Mouse (Mus musculus): Measurements from ENCODE around the gene Nop2. TPM values are rescaled to one million over a fixed set of nuclear protein-coding genes. Genes with fewer than 3 reads are reported as not detected.
A peak's percentile ranks its signal among the peaks of the same experiment; 100 is the strongest.

The Nop2 gene
- polyA plus RNA-seq, 1 experiment from 2014 or later = 17.7 TPM

DNA sequence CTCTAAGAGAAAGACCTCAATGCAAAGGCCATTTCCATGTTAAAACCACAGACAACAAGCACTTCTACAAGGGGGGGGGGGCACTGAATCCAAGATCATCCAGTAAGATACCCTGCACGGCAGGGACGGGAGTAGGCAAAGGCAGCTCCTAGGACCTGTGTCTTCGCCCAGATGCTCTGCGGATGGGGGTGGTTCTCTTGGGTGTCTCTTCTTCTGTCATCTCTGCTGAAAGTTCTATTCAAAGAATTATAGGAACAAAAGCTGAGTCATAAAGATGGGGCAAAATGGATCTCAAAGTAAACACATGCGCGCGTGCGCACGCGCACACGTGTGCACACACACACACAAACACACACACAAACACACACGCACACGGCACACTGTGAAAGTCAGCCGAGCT lies 36.4 kb downstream of the Nop2 start:
- 87% methylated on average over 14 of the region's 14 CpGs for WGBS
- H3K36me3 ChIP-seq (ENCODE audit: insufficient read depth, low read length) = no peaks in the 10 kb centered on the region; the same call in 1 of the 2 replicates
- no peak for ATAC-seq

DNA sequence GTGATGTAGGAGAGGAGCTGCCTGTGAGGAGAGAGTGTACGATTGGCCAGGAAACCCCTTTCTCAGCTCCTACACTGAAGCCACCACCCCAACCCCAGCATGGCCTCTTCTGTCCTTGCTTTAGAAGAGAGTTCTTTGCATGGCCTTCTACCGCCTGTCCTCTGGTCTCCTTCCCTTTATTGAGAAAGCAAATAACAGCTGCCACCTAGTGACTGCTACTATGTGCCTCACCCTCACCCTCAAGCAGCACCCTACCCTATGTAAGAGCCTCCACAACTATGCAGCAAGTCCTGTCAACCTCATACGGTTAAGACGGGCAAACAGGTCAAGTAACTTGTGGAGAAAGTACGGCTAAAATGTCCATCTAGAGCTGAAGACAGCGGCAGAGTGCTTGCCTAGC lies 38.5 kb downstream of the Nop2 start:
- Histone ChIP-seq H3K4me1 (ENCODE audit: insufficient read depth, low read depth, low read length) (no peaks in the 10 kb centered on the region), H3K4me3 (ENCODE audit: low read depth, low read length) (no peak overlapping the region), H3K4me2 (replicated peaks; ENCODE audit: low read depth, low read length) (no peak overlapping the region), H3K27ac (ENCODE audit: low read length) (peak overlapping the region; percentile 43; the same call in 1 of the 2 replicates), H3K9ac (replicated peaks; ENCODE audit: low read depth) (no peak overlapping the region), H3K36me3 (ENCODE audit: insufficient read depth, low read length) (no peaks in the 10 kb centered on the region; the same call in 1 of the 2 replicates), H3K9me3 (ENCODE audit: low read length) (no peaks in the 10 kb centered on the region), H3K27me3 (replicated peaks; ENCODE audit: insufficient read depth, low read length) (no peaks in the 10 kb centered on the region)
- peak; percentile 12 for ATAC-seq
- TF ChIP-seq EP300 (IDR thresholded peaks at IDR 0.05) = 0 out of 2 replicates have a peak, but pooled peaks have one; percentile 8
- peak; percentile 60 for TF ChIP-seq CTCF (IDR thresholded peaks at IDR 0.05)
- 61% methylated on average over 6 of the region's 6 CpGs for whole genome bisulfite sequencing
- peak; percentile 79 for DNase-seq (ENCODE audit: low spot score)

More for the DNA sequence above, 36.4 kb downstream of the Nop2 start:
- no peak for DNase-seq (ENCODE audit: low spot score)
- no peaks in the 10 kb centered on the region for H3K9me3 ChIP-seq (ENCODE audit: low read length)
- H3K27ac ChIP-seq (ENCODE audit: low read length) = no peak overlapping the region
- peaks cover 7% of the 10 kb centered on the region; the same call in 1 of the 2 replicates for H3K4me1 ChIP-seq (ENCODE audit: insufficient read depth, low read depth, low read length)
- TF ChIP-seq EP300 (IDR thresholded peaks at IDR 0.05) (no peak), CTCF (IDR thresholded peaks at IDR 0.05) (no peak)
- no peak overlapping the region for H3K9ac ChIP-seq (replicated peaks; ENCODE audit: low read depth)
- H3K4me2 ChIP-seq (replicated peaks; ENCODE audit: low read depth, low read length) = no peak overlapping the region
- no peak overlapping the region for H3K4me3 ChIP-seq (ENCODE audit: low read depth, low read length)
- H3K27me3 ChIP-seq (replicated peaks; ENCODE audit: insufficient read depth, low read length) = no peaks in the 10 kb centered on the region

DNA sequence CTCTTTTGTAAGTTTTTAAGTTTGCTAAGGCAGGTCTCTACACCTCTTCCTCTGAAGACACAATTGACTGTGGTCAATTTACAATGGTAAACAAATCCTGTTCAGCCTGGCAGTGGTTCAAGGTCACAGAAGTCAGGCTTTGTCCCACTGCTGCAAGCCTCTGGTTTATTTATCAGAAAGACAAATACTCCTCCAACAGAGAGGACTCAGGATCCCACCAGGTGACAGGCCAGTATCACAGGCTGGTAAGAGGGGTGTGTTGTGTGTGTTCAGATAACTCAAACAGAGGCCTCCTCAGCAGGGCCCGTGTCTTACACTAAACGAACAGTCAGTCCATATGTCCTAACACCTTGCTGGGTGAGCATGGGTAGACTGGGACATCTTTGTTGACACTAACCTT lies 40.8 kb downstream of the Nop2 start:
- Histone ChIP-seq H3K36me3 (ENCODE audit: insufficient read depth, low read length) (peaks cover 7% of the 10 kb centered on the region; the same call in 1 of the 2 replicates), H3K27me3 (replicated peaks; ENCODE audit: insufficient read depth, low read length) (no peaks in the 10 kb centered on the region), H3K9ac (replicated peaks; ENCODE audit: low read depth) (no peak overlapping the region), H3K4me1 (ENCODE audit: insufficient read depth, low read depth, low read length) (no peaks in the 10 kb centered on the region), H3K27ac (ENCODE audit: low read length) (no peak overlapping the region), H3K4me3 (ENCODE audit: low read depth, low read length) (no peak overlapping the region), H3K4me2 (replicated peaks; ENCODE audit: low read depth, low read length) (no peak overlapping the region), H3K9me3 (ENCODE audit: low read length) (no peaks in the 10 kb centered on the region)
- no peak for DNase-seq (ENCODE audit: low spot score)
- ATAC-seq = no peak
- 40% methylated on average over 2 of the region's 2 CpGs for WGBS
- TF ChIP-seq CTCF (IDR thresholded peaks at IDR 0.05) (no peak), EP300 (IDR thresholded peaks at IDR 0.05) (no peak)

DNA sequence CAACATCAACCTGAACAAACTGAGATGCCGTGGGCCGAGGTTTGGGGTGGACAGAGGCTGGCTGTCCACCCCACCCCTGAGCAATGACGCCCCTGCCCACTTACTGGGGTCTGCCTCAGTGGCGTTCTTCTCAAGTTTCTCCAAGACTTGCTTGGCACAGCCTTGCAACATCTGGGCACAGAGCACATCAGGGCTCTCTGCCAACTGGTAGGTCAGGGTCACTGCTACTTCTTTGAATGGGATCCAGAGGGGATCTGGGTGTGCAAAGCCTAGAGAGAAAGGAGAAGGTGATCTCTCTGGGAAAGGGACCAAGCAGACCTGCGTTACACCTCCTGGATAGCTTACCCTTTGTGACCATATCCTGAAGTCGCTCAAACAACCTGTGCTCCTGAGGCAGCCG lies 41.5 kb downstream of the Nop2 start:
- H3K4me2 ChIP-seq (replicated peaks; ENCODE audit: low read depth, low read length) = no peak overlapping the region
- no peak for DNase-seq (ENCODE audit: low spot score)
- no peaks in the 10 kb centered on the region for H3K4me1 ChIP-seq (ENCODE audit: insufficient read depth, low read depth, low read length)
- no peaks in the 10 kb centered on the region for H3K27me3 ChIP-seq (replicated peaks; ENCODE audit: insufficient read depth, low read length)
- ATAC-seq = no peak
- H3K27ac ChIP-seq (ENCODE audit: low read length) = no peak overlapping the region
- peaks cover 7% of the 10 kb centered on the region; the same call in 1 of the 2 replicates for H3K36me3 ChIP-seq (ENCODE audit: insufficient read depth, low read length)
- TF ChIP-seq EP300 (IDR thresholded peaks at IDR 0.05) (no peak), CTCF (IDR thresholded peaks at IDR 0.05) (no peak)
- no peaks in the 10 kb centered on the region for H3K9me3 ChIP-seq (ENCODE audit: low read length)
- no peak overlapping the region for H3K4me3 ChIP-seq (ENCODE audit: low read depth, low read length)
- 82% methylated on average over 7 of the region's 7 CpGs for WGBS
- no peak overlapping the region for H3K9ac ChIP-seq (replicated peaks; ENCODE audit: low read depth)

DNA sequence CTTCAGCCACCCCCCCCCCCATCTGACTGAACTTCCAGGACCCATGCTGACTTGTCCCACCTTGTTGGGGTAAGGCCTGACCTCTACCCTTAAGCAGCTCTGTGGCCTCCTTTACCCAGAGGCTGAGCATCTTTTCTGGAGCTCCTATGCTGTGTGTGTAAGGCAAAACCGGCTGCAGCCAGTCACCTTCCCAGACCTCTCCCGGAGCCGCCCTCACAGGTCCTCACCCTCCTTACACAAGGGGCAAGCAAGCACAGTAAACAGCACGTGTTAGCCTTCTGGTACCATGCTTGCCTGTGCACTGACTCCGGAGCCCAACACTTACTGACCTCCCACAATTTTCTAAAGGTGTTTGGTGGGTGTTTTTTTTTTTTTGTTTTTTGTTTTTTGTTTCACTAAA lies 43.8 kb downstream of the Nop2 start:
- WGBS = 88% methylated on average over 5 of the region's 5 CpGs
- ATAC-seq = no peak
- no peak overlapping the region for H3K27ac ChIP-seq (ENCODE audit: low read length)
- no peak overlapping the region for H3K9ac ChIP-seq (replicated peaks; ENCODE audit: low read depth)
- H3K27me3 ChIP-seq (replicated peaks; ENCODE audit: insufficient read depth, low read length) = no peaks in the 10 kb centered on the region
- peaks cover 7% of the 10 kb centered on the region; the same call in 1 of the 2 replicates for H3K36me3 ChIP-seq (ENCODE audit: insufficient read depth, low read length)
- TF ChIP-seq EP300 (IDR thresholded peaks at IDR 0.05) (no peak), CTCF (IDR thresholded peaks at IDR 0.05) (no peak)
- no peaks in the 10 kb centered on the region for H3K9me3 ChIP-seq (ENCODE audit: low read length)
- no peak overlapping the region for H3K4me3 ChIP-seq (ENCODE audit: low read depth, low read length)
- no peak overlapping the region for H3K4me2 ChIP-seq (replicated peaks; ENCODE audit: low read depth, low read length)
- H3K4me1 ChIP-seq (ENCODE audit: insufficient read depth, low read depth, low read length) = no peaks in the 10 kb centered on the region
- DNase-seq (ENCODE audit: low spot score) = no peak

DNA sequence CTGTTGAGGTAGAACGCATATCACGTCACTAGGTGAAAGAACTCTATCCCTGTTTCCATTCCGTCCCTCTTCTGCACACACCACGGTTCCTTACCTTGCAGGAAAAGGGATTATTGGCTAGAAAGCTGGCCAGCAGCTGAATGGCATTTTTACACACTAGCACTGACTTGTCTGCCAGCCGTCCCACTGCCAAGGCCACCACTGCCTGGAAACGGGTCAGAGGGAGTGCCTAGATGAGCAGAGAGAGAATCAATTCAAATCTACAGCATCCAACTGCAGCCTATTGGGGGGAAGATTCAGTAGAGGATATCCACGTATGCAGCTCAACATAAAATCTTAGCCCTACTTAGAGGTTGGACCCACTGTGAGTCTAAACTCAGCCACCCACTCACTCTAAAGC lies 47.9 kb downstream of the Nop2 start:
- no peak for ATAC-seq
- H3K27ac ChIP-seq (ENCODE audit: low read length) = no peak overlapping the region
- no peak overlapping the region for H3K9ac ChIP-seq (replicated peaks; ENCODE audit: low read depth)
- peaks cover 7% of the 10 kb centered on the region; the same call in 1 of the 2 replicates for H3K36me3 ChIP-seq (ENCODE audit: insufficient read depth, low read length)
- H3K27me3 ChIP-seq (replicated peaks; ENCODE audit: insufficient read depth, low read length) = no peaks in the 10 kb centered on the region
- H3K9me3 ChIP-seq (ENCODE audit: low read length) = no peaks in the 10 kb centered on the region
- DNase-seq (ENCODE audit: low spot score) = no peak
- no peak overlapping the region for H3K4me3 ChIP-seq (ENCODE audit: low read depth, low read length)
- H3K4me2 ChIP-seq (replicated peaks; ENCODE audit: low read depth, low read length) = no peak overlapping the region
- TF ChIP-seq CTCF (IDR thresholded peaks at IDR 0.05) = no peak
- WGBS = 92% methylated on average over 7 of the region's 7 CpGs
- H3K4me1 ChIP-seq (ENCODE audit: insufficient read depth, low read depth, low read length) = no peaks in the 10 kb centered on the region

DNA sequence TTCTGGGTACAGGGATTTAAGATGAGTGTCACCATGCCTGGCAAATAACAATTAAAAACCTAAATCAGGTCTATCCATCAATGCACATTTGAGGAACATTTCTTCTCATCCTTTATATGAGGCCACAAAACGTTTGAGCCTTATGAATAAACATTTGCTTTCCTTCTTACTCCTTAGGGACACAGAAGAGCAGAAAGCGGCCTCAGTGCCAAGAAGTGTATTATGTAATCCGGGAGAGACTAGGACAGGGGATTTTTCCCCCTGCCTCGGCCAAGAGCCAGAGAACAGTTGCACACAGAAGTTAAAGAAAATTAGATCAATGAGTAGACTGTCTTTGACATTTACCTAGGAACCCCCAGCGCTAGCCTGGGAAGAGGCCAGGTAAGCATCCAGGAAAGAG lies 50.4 kb downstream of the Nop2 start:
- TF ChIP-seq EP300 (IDR thresholded peaks at IDR 0.05) = no peak
- H3K4me1 ChIP-seq (ENCODE audit: insufficient read depth, low read depth, low read length) = no peaks in the 10 kb centered on the region

More for the DNA sequence above, 50.4 kb downstream of the Nop2 start:
- WGBS = 63% methylated on average over 5 of the region's 5 CpGs
- Histone ChIP-seq H3K36me3 (ENCODE audit: insufficient read depth, low read length) (no peaks in the 10 kb centered on the region; the same call in 1 of the 2 replicates), H3K27me3 (replicated peaks; ENCODE audit: insufficient read depth, low read length) (no peaks in the 10 kb centered on the region), H3K4me2 (replicated peaks; ENCODE audit: low read depth, low read length) (no peak overlapping the region), H3K9ac (replicated peaks; ENCODE audit: low read depth) (no peak overlapping the region), H3K4me3 (ENCODE audit: low read depth, low read length) (no peak overlapping the region), H3K27ac (ENCODE audit: low read length) (no peak overlapping the region), H3K9me3 (ENCODE audit: low read length) (no peaks in the 10 kb centered on the region)
- ATAC-seq (no peak), DNase-seq (ENCODE audit: low spot score) (peak; percentile 9)

Measured in lung, postnatal 0 days (tissue).